Mouse (Mus musculus): Measurements from ENCODE around the gene Nsl1. TPM values are rescaled to one million over a fixed set of nuclear protein-coding genes. Genes with fewer than 3 reads are reported as not detected.

Nsl1 gene
- polyA plus RNA-seq, 1 experiment: 0.49 TPM

DNA sequence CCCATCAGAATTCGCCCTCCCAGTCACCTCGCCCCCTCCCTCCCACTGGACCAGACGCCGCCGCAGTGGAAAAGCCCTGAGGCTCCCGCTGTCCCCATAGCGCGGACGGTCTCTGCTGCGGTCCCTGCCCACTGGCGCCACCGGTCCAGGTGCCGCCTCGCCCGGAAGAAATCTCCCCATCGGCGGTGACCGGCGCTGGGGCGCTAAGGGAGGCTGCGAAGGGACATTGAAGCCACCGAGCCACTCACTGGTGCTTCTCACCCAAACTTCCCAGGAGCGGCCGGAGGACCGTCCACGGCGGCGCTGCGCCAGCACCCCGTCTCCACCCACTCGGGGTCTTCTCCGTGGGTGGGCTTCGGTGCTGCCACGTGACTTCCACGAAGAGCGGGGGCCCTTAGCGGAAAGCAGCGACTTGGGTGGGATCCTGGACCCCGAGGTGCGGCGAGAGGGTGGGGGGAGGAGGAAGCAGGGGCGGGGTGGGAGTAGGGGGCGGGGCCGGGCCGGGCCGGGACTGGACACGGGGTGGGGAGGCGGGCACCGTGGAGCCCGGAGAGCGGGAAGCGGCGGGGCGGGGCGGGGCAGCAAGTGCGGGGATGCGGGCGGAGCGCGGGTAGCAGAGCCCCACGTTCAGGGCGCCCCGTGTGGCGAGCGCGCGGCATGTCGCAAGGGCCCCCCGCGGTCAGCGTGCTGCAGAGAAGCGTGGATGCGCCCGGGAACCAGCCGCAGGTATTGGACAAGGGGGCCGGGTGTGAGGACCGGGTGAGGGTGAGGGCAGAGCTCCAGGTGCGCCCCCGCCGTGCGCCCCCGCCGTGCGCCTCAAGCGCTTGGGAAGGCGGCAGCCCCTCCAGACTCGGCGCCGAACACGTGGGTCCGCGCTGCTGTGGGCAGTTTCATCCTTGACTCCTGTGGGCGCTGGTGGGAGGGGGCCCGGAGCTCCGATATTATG is 35.3 kb downstream of the Nsl1 start, which contains the start of gene Batf3:
TSS of gene Batf3 (plus strand) at position 46 of the 946 bp plus-strand sequence.
- peak within 1 kb of the TSS; percentile 64 for H3K4me3 ChIP-seq (replicated peaks; ENCODE audit: extremely low read depth, low read depth, low read length)
- peak; percentile 30 for DNase-seq
- under 1% methylated on average over 93 of the region's 95 CpGs for WGBS

DNA sequence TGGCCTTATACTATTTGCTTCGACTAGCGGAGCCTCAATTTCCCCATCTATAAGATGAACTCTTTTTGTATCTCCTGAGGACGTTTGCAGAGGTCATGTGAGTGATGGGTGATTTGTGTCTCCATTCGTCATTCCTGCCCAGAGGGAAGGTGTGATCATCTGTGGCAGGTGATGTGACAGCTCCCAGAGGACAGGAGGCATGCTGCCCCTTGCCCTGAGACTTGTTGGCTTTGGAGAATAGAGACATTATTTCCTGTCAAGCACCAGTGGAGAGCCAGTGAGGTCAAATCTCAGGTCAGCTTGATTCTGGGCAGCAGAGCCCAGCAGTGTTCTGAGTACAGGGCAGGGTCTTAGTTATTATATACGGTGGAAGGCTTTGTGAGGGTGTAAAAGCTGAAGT is 36.3 kb downstream of the Nsl1 start:
- Histone ChIP-seq H3K4me1 (ENCODE audit: control insufficient read depth, insufficient read depth, low read length) (no peaks in the 10 kb centered on the region), H3K4me3 (replicated peaks; ENCODE audit: extremely low read depth, low read depth, low read length) (no peak overlapping the region)
- TF ChIP-seq POLR2A (IDR thresholded peaks at IDR 0.05; ENCODE audit: borderline replicate concordance, extremely low read depth, low read depth, low read length) (no peak), CTCF (IDR thresholded peaks at IDR 0.05; ENCODE audit: insufficient read depth, low read length) (no peak)
- no peak for DNase-seq
- WGBS: 42% methylated on average over 5 of the region's 5 CpGs

More for the DNA sequence above, 35.3 kb downstream of the Nsl1 start, which contains the start of gene Batf3:
- no peaks in the 10 kb centered on the region for H3K4me1 ChIP-seq (ENCODE audit: control insufficient read depth, insufficient read depth, low read length)
- TF ChIP-seq CTCF (IDR thresholded peaks at IDR 0.05; ENCODE audit: insufficient read depth, low read length): no peak
- no peak for TF ChIP-seq POLR2A (IDR thresholded peaks at IDR 0.05; ENCODE audit: borderline replicate concordance, extremely low read depth, low read depth, low read length)

GRCm38 (mm10) chr1:191099772-191100291 is 37.0 kb downstream of the Nsl1 start:
- 55% methylated on average over 5 of the region's 5 CpGs for WGBS
- TF ChIP-seq CTCF (IDR thresholded peaks at IDR 0.05; ENCODE audit: insufficient read depth, low read length) (no peak), POLR2A (IDR thresholded peaks at IDR 0.05; ENCODE audit: borderline replicate concordance, extremely low read depth, low read depth, low read length) (no peak)
- DNase-seq: no peak

GRCm38 (mm10) chr1:191102730-191103370 is 40.0 kb downstream of the Nsl1 start:
- Histone ChIP-seq H3K4me1 (ENCODE audit: control insufficient read depth, insufficient read depth, low read length) (no peaks in the 10 kb centered on the region), H3K4me3 (replicated peaks; ENCODE audit: extremely low read depth, low read depth, low read length) (no peak overlapping the region)
- WGBS: 80% methylated on average over 15 of the region's 15 CpGs
- no peak for DNase-seq
- TF ChIP-seq CTCF (IDR thresholded peaks at IDR 0.05; ENCODE audit: insufficient read depth, low read length) (no peak), POLR2A (IDR thresholded peaks at IDR 0.05; ENCODE audit: borderline replicate concordance, extremely low read depth, low read depth, low read length) (no peak)

More at GRCm38 (mm10) chr1:191099772-191100291, 37.0 kb downstream of the Nsl1 start:
- H3K4me3 ChIP-seq (replicated peaks; ENCODE audit: extremely low read depth, low read depth, low read length): no peak overlapping the region
- no peaks in the 10 kb centered on the region for H3K4me1 ChIP-seq (ENCODE audit: control insufficient read depth, insufficient read depth, low read length)

DNA sequence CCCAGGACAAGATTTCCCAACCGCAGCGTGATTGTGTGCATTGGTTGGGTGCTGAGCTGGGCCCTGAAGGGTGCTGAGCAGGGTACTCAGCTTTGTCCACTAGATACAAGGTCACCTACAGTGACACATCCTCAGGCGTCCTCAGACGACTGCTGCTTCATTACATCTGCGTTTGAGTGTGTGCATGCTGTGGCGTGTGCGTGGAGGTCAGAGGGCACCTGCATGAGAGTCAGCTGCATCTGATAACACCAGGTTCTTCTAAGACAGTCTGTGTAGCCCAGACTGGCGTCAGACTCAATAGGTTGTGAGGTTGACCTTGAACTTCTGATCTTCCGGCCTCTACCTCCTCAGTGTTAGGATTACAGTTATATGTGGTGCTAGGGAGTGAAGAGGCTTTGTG is 42.4 kb downstream of the Nsl1 start:
- no peaks in the 10 kb centered on the region for H3K4me1 ChIP-seq (ENCODE audit: control insufficient read depth, insufficient read depth, low read length)
- no peak for DNase-seq
- 81% methylated on average over 9 of the region's 9 CpGs for WGBS
- TF ChIP-seq POLR2A (IDR thresholded peaks at IDR 0.05; ENCODE audit: borderline replicate concordance, extremely low read depth, low read depth, low read length): no peak
- TF ChIP-seq CTCF (IDR thresholded peaks at IDR 0.05; ENCODE audit: insufficient read depth, low read length): no peak
- H3K4me3 ChIP-seq (replicated peaks; ENCODE audit: extremely low read depth, low read depth, low read length): no peak overlapping the region

DNA sequence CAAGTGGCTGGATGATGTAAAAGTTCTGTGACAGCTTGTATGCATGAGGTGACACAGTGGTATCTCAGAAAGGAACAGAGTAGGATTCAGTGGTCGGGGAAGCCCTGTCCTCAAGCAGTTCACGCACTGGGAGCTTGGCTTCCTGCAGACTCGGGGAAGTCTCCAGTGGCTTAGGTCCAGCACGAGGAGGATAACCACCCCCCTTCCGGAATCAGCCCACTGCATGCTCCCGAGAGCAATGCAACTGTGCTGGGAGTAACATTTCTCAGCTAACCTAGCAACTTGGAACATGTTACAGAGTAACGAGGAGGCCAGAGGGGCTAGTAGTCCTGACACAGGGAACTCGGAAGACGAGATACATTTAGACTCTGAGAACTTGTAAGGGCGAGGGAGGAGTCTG is 44.5 kb downstream of the Nsl1 start:
- no peaks in the 10 kb centered on the region for H3K4me1 ChIP-seq (ENCODE audit: control insufficient read depth, insufficient read depth, low read length)
- no peak overlapping the region for H3K4me3 ChIP-seq (replicated peaks; ENCODE audit: extremely low read depth, low read depth, low read length)
- TF ChIP-seq CTCF (IDR thresholded peaks at IDR 0.05; ENCODE audit: insufficient read depth, low read length) (no peak), POLR2A (IDR thresholded peaks at IDR 0.05; ENCODE audit: borderline replicate concordance, extremely low read depth, low read depth, low read length) (no peak)
- DNase-seq: no peak
- 45% methylated on average over 10 of the region's 10 CpGs for WGBS

- Histone ChIP-seq H3K4me3 (replicated peaks; ENCODE audit: extremely low read depth, low read depth, low read length) (no peak overlapping the region), H3K4me1 (ENCODE audit: control insufficient read depth, insufficient read depth, low read length) (no peaks in the 10 kb centered on the region)
- 87% methylated on average over 9 of the region's 9 CpGs for whole genome bisulfite sequencing
- DNase-seq: no peak
- TF ChIP-seq POLR2A (IDR thresholded peaks at IDR 0.05; ENCODE audit: borderline replicate concordance, extremely low read depth, low read depth, low read length) (no peak), CTCF (IDR thresholded peaks at IDR 0.05; ENCODE audit: insufficient read depth, low read length) (no peak)
Measured at GRCm38 (mm10) chr1:191109907-191110306, 47.1 kb downstream of the Nsl1 start.

DNA sequence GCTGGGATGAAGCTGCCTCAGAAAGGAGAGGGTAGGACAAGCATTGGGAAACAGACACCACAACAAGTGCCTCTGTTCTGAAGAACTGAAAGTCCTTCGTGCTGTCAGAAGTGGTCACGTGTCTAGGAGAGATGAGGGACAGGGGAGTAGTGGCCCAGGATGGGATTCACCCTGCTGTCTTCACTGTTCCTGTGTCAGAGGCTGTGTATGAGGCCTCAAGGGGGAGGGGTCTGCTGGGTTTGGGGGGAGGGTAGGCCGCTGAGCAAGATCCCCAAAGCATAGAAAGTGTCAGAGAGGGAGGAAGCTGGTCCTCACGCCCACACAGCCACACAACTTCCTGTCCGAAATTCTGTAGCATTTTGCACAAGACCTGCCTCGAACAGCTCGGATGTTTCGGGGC is 48.3 kb downstream of the Nsl1 start:
- no peaks in the 10 kb centered on the region for H3K4me1 ChIP-seq (ENCODE audit: control insufficient read depth, insufficient read depth, low read length)
- TF ChIP-seq CTCF (IDR thresholded peaks at IDR 0.05; ENCODE audit: insufficient read depth, low read length): no peak
- TF ChIP-seq POLR2A (IDR thresholded peaks at IDR 0.05; ENCODE audit: borderline replicate concordance, extremely low read depth, low read depth, low read length): no peak
- WGBS: 32% methylated on average over 8 of the region's 8 CpGs
- no peak overlapping the region for H3K4me3 ChIP-seq (replicated peaks; ENCODE audit: extremely low read depth, low read depth, low read length)
- no peak for DNase-seq

DNA sequence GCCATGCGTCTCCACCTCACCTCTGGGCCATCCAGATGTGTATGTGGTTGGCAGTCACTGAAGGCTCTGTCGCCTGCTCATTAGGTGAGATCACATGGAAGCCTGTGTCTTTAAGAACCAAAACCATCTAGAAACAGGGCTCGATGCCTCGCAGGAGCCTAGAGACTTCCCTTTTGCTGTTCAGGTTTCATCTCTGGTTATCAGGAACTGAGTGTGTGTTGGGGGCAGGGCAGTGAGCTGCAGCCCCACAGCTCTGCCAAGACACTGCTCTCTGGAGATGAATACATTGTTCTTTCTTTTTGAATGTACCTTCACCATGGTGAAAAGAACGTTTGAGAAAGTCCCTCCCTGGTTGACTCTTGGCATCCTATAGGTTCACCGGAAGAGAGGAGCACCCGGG is 52.1 kb downstream of the Nsl1 start:
- Histone ChIP-seq H3K4me1 (ENCODE audit: control insufficient read depth, insufficient read depth, low read length) (no peaks in the 10 kb centered on the region), H3K4me3 (replicated peaks; ENCODE audit: extremely low read depth, low read depth, low read length) (no peak overlapping the region)
- no peak for DNase-seq
- 55% methylated on average over 7 of the region's 7 CpGs for WGBS
- TF ChIP-seq POLR2A (IDR thresholded peaks at IDR 0.05; ENCODE audit: borderline replicate concordance, extremely low read depth, low read depth, low read length): no peak
- no peak for TF ChIP-seq CTCF (IDR thresholded peaks at IDR 0.05; ENCODE audit: insufficient read depth, low read length)
